Mouse (Mus musculus): Measurements from ENCODE around the gene Cplx3. TPM values are rescaled to one million over a fixed set of nuclear protein-coding genes. Genes with fewer than 3 reads are reported as not detected.

The Cplx3 gene
- total and polyA plus RNA-seq, 2 experiments from 2014 or later, result 0.07 TPM; not detected in 1

DNA sequence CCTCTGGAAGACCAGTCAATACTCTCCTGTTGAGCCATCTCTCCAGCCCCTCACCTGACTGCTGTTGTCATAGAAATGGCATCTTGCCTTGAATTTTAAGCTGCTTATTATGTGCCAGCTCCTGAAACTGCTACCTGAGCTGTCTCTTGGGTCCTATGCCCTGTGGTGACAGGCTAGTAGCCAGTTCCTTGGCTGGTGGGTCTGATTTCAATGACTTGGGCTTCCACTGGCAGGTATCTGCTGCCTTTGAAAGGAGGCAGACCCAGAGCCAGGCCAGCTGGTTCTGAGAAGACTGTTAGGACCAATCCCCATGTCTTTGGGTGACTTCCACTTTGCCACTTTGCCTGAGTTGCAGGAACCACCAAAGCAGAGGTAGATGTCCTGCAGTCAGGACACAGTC, 31.7 kb downstream of the Cplx3 start:
- ATAC-seq (ENCODE audit: insufficient read depth, low read depth) (no peak), DNase-seq (ENCODE audit: low spot score) (no peak)
- no peaks in the 10 kb centered on the region for H3K27me3 ChIP-seq (ENCODE audit: control insufficient read depth, insufficient read depth, low read length)
- no peaks in the 10 kb centered on the region for H3K9me3 ChIP-seq (replicated peaks; ENCODE audit: control insufficient read depth, low read length)
- no peak for TF ChIP-seq CTCF (IDR thresholded peaks at IDR 0.05; ENCODE audit: low read depth)
- no peak for TF ChIP-seq EP300 (IDR thresholded peaks at IDR 0.05; ENCODE audit: low read depth)
- no peaks in the 10 kb centered on the region for H3K4me1 ChIP-seq (ENCODE audit: control insufficient read depth, insufficient read depth)
- H3K9ac ChIP-seq (replicated peaks; ENCODE audit: low read depth, low read length), result no peak overlapping the region
- H3K4me2 ChIP-seq (ENCODE audit: low read depth, low read length), result no peak overlapping the region
- no peak overlapping the region for H3K27ac ChIP-seq (ENCODE audit: low read depth)
- H3K4me3 ChIP-seq (ENCODE audit: low read depth, low read length), result no peak overlapping the region
- peaks cover 33% of the 10 kb centered on the region for H3K36me3 ChIP-seq (replicated peaks; ENCODE audit: control insufficient read depth, insufficient read depth, low read length)

DNA sequence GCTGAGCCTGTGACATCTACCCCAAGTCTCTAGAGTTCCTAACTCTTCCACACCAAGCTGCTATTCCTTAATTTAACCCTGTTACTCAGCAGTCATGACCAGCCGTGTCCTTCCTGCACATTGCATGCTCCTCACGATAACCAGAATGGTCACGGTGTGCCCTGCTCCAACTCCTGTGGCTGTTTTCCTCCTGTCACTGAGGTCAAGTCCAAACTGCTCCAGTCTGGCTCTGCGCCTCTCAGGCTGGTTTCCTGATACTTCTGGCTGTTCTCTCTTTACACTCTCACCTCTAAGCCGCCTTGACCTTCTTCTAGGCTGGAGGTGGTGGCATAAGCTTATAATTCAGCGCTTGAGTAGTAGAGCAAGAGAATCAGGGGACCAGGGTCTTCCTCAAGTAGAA, 37.6 kb downstream of the Cplx3 start:
- ATAC-seq (ENCODE audit: insufficient read depth, low read depth), result no peak
- Histone ChIP-seq H3K4me2 (ENCODE audit: low read depth, low read length) (no peak overlapping the region), H3K4me3 (ENCODE audit: low read depth, low read length) (no peak overlapping the region), H3K36me3 (replicated peaks; ENCODE audit: control insufficient read depth, insufficient read depth, low read length) (peaks cover 23% of the 10 kb centered on the region), H3K9me3 (replicated peaks; ENCODE audit: control insufficient read depth, low read length) (no peaks in the 10 kb centered on the region), H3K9ac (replicated peaks; ENCODE audit: low read depth, low read length) (no peak overlapping the region), H3K4me1 (ENCODE audit: control insufficient read depth, insufficient read depth) (0 out of 2 replicates have a peak, but pooled peaks cover 16% of the 10 kb centered on the region), H3K27ac (ENCODE audit: low read depth) (no peak overlapping the region), H3K27me3 (ENCODE audit: control insufficient read depth, insufficient read depth, low read length) (no peaks in the 10 kb centered on the region)
- WGBS, result 73% methylated on average over 6 of the region's 6 CpGs
- no peak for DNase-seq (ENCODE audit: low spot score)
- TF ChIP-seq EP300 (IDR thresholded peaks at IDR 0.05; ENCODE audit: low read depth) (no peak), CTCF (IDR thresholded peaks at IDR 0.05; ENCODE audit: low read depth) (no peak)

DNA sequence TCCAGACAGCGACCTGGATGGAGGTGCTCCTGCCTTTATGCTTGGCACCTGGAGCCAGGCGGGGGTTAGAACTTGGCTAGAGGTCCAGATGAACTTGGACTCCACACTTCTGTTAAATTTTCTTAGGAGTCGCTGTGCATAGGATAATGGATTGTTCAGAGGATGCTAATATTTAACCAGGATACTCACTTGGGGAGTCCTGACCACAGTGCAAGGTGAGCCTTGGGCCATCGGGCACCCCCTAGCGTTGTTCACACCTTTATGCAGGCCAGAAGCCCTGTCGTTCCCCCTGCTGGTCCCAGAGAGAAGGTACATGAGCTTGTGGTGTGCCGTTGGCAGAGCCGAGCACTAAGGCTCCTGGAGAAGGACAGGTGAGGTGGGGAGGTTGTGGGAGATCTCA, 39.2 kb downstream of the Cplx3 start:
- no peak overlapping the region for H3K9ac ChIP-seq (replicated peaks; ENCODE audit: low read depth, low read length)
- no peak overlapping the region for H3K4me3 ChIP-seq (ENCODE audit: low read depth, low read length)
- no peaks in the 10 kb centered on the region for H3K27me3 ChIP-seq (ENCODE audit: control insufficient read depth, insufficient read depth, low read length)
- H3K36me3 ChIP-seq (replicated peaks; ENCODE audit: control insufficient read depth, insufficient read depth, low read length), result peaks cover 18% of the 10 kb centered on the region
- DNase-seq (ENCODE audit: low spot score) (no peak), ATAC-seq (ENCODE audit: insufficient read depth, low read depth) (no peak)
- H3K9me3 ChIP-seq (replicated peaks; ENCODE audit: control insufficient read depth, low read length), result no peaks in the 10 kb centered on the region
- H3K27ac ChIP-seq (ENCODE audit: low read depth), result no peak overlapping the region
- H3K4me2 ChIP-seq (ENCODE audit: low read depth, low read length), result no peak overlapping the region
- no peak for TF ChIP-seq EP300 (IDR thresholded peaks at IDR 0.05; ENCODE audit: low read depth)
- peak; percentile 32; the same call in 1 of the 2 replicates for TF ChIP-seq CTCF (IDR thresholded peaks at IDR 0.05; ENCODE audit: low read depth)
- WGBS, result 59% methylated on average over 8 of the region's 8 CpGs
- peaks cover 31% of the 10 kb centered on the region for H3K4me1 ChIP-seq (ENCODE audit: control insufficient read depth, insufficient read depth)

DNA sequence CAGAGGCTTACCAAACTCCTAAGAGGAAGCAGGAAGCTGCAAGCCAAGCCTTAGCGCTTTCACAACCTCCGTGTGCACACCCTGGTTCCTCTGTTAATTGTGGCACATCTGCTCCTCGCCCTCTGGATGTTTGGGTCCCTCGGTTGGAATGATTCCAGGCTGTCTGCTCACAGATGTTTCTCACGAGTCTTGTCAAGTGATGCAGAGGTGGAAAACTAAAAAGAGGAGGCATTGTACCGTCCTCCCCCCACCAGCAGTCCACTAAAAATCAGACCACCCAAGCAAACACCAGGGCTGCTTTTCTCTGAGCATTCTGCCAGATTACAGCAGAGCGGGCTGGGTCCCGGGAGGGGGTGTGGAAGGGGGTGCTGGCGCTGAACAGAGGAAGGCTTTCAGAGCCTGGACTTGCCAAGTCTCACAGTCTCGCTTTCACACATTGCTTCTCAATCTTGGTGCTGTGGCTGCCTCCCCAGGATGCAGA, 40.3 kb downstream of the Cplx3 start:
- Histone ChIP-seq H3K4me3 (ENCODE audit: low read depth, low read length) (no peak overlapping the region), H3K4me2 (ENCODE audit: low read depth, low read length) (peak overlapping the region; percentile 30; the same call in 1 of the 2 replicates), H3K9ac (replicated peaks; ENCODE audit: low read depth, low read length) (no peak overlapping the region), H3K36me3 (replicated peaks; ENCODE audit: control insufficient read depth, insufficient read depth, low read length) (peaks cover 18% of the 10 kb centered on the region), H3K4me1 (ENCODE audit: control insufficient read depth, insufficient read depth) (peaks cover 38% of the 10 kb centered on the region), H3K9me3 (replicated peaks; ENCODE audit: control insufficient read depth, low read length) (no peaks in the 10 kb centered on the region), H3K27ac (ENCODE audit: low read depth) (peak overlapping the region; percentile 36), H3K27me3 (ENCODE audit: control insufficient read depth, insufficient read depth, low read length) (no peaks in the 10 kb centered on the region)
- DNase-seq (ENCODE audit: low spot score) (peak; percentile 30), ATAC-seq (ENCODE audit: insufficient read depth, low read depth) (no peak)
- TF ChIP-seq EP300 (IDR thresholded peaks at IDR 0.05; ENCODE audit: low read depth), result no peak
- TF ChIP-seq CTCF (IDR thresholded peaks at IDR 0.05; ENCODE audit: low read depth), result no peak
- 25% methylated on average over 10 of the region's 10 CpGs for WGBS

DNA sequence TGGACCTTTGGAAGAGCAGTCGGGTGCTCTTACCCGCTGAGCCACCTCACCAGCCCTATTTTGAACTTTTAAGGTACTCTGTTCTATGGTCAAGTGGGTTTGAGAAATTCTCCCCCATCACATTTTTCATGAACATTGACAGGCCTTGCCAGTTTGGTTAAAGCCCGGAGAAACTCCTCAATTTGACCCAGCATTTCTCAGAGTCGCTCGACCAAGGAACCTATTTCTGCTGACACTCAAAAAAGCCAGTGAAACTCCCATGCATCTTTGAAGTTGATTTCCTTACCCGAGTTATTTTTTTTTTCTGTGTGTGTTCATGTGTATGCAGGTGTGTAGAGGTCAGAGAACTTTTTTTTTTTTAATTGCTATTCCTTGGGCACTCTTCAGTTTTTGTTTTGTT, 41.5 kb downstream of the Cplx3 start:
- Histone ChIP-seq H3K36me3 (replicated peaks; ENCODE audit: control insufficient read depth, insufficient read depth, low read length) (peaks cover 18% of the 10 kb centered on the region; the same call in 1 of the 2 replicates), H3K9ac (replicated peaks; ENCODE audit: low read depth, low read length) (no peak overlapping the region), H3K27me3 (ENCODE audit: control insufficient read depth, insufficient read depth, low read length) (no peaks in the 10 kb centered on the region), H3K4me2 (ENCODE audit: low read depth, low read length) (no peak overlapping the region), H3K9me3 (replicated peaks; ENCODE audit: control insufficient read depth, low read length) (no peaks in the 10 kb centered on the region), H3K27ac (ENCODE audit: low read depth) (no peak overlapping the region), H3K4me1 (ENCODE audit: control insufficient read depth, insufficient read depth) (peaks cover 43% of the 10 kb centered on the region), H3K4me3 (ENCODE audit: low read depth, low read length) (no peak overlapping the region)
- WGBS, result 89% methylated on average over 6 of the region's 6 CpGs
- ATAC-seq (ENCODE audit: insufficient read depth, low read depth), result no peak
- DNase-seq (ENCODE audit: low spot score), result no peak
- TF ChIP-seq EP300 (IDR thresholded peaks at IDR 0.05; ENCODE audit: low read depth) (no peak), CTCF (IDR thresholded peaks at IDR 0.05; ENCODE audit: low read depth) (no peak)

DNA sequence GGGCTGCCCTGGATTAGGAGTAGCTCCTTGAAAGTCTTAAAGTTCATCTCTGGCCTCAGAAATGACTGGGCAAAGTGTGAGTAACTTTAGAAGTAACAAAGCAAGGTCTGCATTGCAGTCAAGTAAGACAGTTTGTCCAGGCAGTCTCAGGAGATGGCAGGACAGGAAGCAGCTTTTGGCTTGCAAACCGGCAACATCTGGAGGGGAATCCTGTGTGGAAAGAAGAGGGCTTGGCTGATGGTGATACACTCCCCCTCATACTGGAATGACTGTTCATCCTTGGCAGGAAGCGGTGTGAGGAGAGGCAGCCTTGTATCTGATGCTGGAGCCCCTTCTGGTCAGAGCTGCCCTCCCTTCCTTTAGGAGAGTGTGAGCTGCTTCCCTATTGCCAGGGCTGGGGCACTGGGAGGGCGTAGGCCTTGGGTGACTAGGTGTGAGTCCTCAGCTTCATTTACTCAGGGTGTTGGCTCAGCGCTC, 43.1 kb downstream of the Cplx3 start:
- ATAC-seq (ENCODE audit: insufficient read depth, low read depth), result peak; percentile 22; the same call in 1 of the 2 replicates
- 0 out of 2 replicates have a peak overlapping the region, but pooled peaks have one; percentile 11 for H3K9ac ChIP-seq (replicated peaks; ENCODE audit: low read depth, low read length)
- WGBS, result 50% methylated on average over 4 of the region's 4 CpGs

More for the DNA sequence above, 43.1 kb downstream of the Cplx3 start:
- peak; percentile 79 for DNase-seq (ENCODE audit: low spot score)
- peak overlapping the region; percentile 78 for H3K27ac ChIP-seq (ENCODE audit: low read depth)
- H3K4me1 ChIP-seq (ENCODE audit: control insufficient read depth, insufficient read depth), result peaks cover 43% of the 10 kb centered on the region
- no peaks in the 10 kb centered on the region for H3K9me3 ChIP-seq (replicated peaks; ENCODE audit: control insufficient read depth, low read length)
- peaks cover 1% of the 10 kb centered on the region; the same call in 1 of the 2 replicates for H3K36me3 ChIP-seq (replicated peaks; ENCODE audit: control insufficient read depth, insufficient read depth, low read length)
- H3K27me3 ChIP-seq (ENCODE audit: control insufficient read depth, insufficient read depth, low read length), result no peaks in the 10 kb centered on the region
- TF ChIP-seq CTCF (IDR thresholded peaks at IDR 0.05; ENCODE audit: low read depth) (no peak), EP300 (IDR thresholded peaks at IDR 0.05; ENCODE audit: low read depth) (peak; percentile 80)
- H3K4me2 ChIP-seq (ENCODE audit: low read depth, low read length), result peak overlapping the region; percentile 81
- H3K4me3 ChIP-seq (ENCODE audit: low read depth, low read length), result no peak overlapping the region
